Mouse (Mus musculus) midbrain, postnatal 0 days (tissue): ENCODE measurements around the gene Nkiras1. TPM values are rescaled to one million over a fixed set of nuclear protein-coding genes. Genes with fewer than 3 reads are reported as not detected.

ENCODE experiments used
- ATAC-seq: fragments of 200-750 bp; cut with Nextera tagmentation; 2 replicates; pipeline ENCODE4 v1.8.0; 2017; ENCODE audit warnings: moderate number of reproducible peaks, mild to moderate bottlenecking, moderate TSS enrichment, moderate library complexity; ENCODE audit not compliant: low FRiP score
- DNase-seq: peaks from one replicate; pipeline ENCODE4 v3.0.0-alpha.2; 2015; ENCODE audit warnings: low spot score
- H3K27ac ChIP-seq: fragments of 300-500 bp; sonication (generic); 2 replicates; pipeline ENCODE4 v1.5.1; 2014; ENCODE audit warnings: low read depth, mild to moderate bottlenecking, low read length, mixed read lengths
- H3K27me3 ChIP-seq: fragments of 300-500 bp; sonication (generic); 2 replicates; pipeline ENCODE4 v1.6.1; 2014; ENCODE audit warnings: low read length, control low read depth, mixed read lengths; ENCODE audit not compliant: insufficient read depth
- H3K36me3 ChIP-seq: fragments of 300-500 bp; sonication (generic); 2 replicates; pipeline ENCODE4 v1.6.1; 2014; ENCODE audit warnings: low read length, control low read depth, mixed read lengths; ENCODE audit not compliant: insufficient read depth
- H3K4me1 ChIP-seq: fragments of 300-500 bp; sonication (generic); 2 replicates; pipeline ENCODE4 v1.6.1; 2014; ENCODE audit warnings: mild to moderate bottlenecking, control low read depth, antibody characterized with exemption, low read length, mixed read lengths; ENCODE audit not compliant: insufficient read depth
- H3K4me2 ChIP-seq: fragments of 300-500 bp; sonication (generic); 2 replicates; pipeline ENCODE4 v1.6.1; 2014; ENCODE audit warnings: low read depth, mild to moderate bottlenecking, low read length, mixed read lengths; ENCODE audit not compliant: poor library complexity, severe bottlenecking
- H3K4me3 ChIP-seq: fragments of 300-500 bp; sonication (generic); 2 replicates; pipeline ENCODE4 v1.5.1; 2014; ENCODE audit warnings: low read depth, mild to moderate bottlenecking, low read length, moderate library complexity
- H3K9ac ChIP-seq: fragments of 300-500 bp; sonication (generic); replicated peaks from 2 replicates; pipeline ENCODE4 v1.6.1; 2014; ENCODE audit warnings: mild to moderate bottlenecking, low read length, moderate library complexity, mixed read lengths; ENCODE audit not compliant: poor library complexity, severe bottlenecking
- H3K9me3 ChIP-seq: fragments of 300-500 bp; sonication (generic); 2 replicates; pipeline ENCODE4 v1.6.1; 2016; ENCODE audit warnings: low read length, control low read depth
- CTCF ChIP-seq: IDR thresholded peaks from 2 replicates; pipeline ENCODE4 v1.5.1; 2016; ENCODE audit warnings: antibody characterized with exemption, mild to moderate bottlenecking
- WGBS: fragments of 180-500 bp; shearing (Covaris S2); extraction: QIAGEN DNeasy Blood & Tissue Kit; methylation state at CpG from one replicate; pipeline ENCODE4 v1.1.7; 2014; 5-methylcytosine and 5-hydroxymethylcytosine counted together
- polyA plus RNA-seq: library from polyadenylated mRNA; unstranded; fragments of >200 nt; fragmentation: Nextera tagmentation; extraction: Ambion mirVana; gene quantifications from 2 replicates; pipeline ENCODE4 v1.2.1, GENCODE M21; 2015
- total RNA-seq: library from RNA; depleted of rRNA; stranded (reverse); fragments of >200 nt; gene quantifications from 2 replicates; pipeline ENCODE4 v1.2.3, GENCODE M21; 2014

The Nkiras1 gene
- total and polyA plus RNA-seq, 2 experiments from 2014 or later: 24.4 to 61.2 TPM

DNA sequence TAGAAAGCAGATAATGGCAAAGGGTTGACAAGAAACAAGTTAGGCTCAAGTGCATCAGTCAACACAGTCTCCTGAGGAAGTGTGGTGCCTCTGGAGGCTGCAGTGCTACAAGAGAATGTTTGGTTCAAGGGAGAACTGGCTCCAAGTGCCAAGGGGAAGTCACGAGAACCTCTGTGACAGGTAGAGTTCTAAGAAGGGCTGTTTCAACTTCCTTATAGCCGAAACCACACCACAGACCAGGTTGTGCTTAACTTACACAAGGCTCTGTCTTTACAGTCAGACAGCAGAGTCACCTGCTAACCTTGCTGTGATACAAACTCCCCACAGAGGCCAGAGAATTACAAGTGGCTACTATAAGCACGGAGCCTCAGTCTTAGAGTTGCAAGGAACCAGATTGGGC lies 30.7 kb downstream of the Nkiras1 start:
- Histone ChIP-seq H3K4me3 (no peak overlapping the region), H3K27me3 (no peaks in the 10 kb centered on the region), H3K36me3 (0 out of 2 replicates have a peak, but pooled peaks cover 2% of the 10 kb centered on the region), H3K4me2 (no peak overlapping the region), H3K27ac (no peak overlapping the region), H3K9me3 (no peaks in the 10 kb centered on the region), H3K4me1 (no peaks in the 10 kb centered on the region), H3K9ac (no peak overlapping the region)
- WGBS: 83% methylated on average over 3 of the region's 3 CpGs
- DNase-seq (no peak), ATAC-seq (no peak)
- TF ChIP-seq CTCF: no peak

DNA sequence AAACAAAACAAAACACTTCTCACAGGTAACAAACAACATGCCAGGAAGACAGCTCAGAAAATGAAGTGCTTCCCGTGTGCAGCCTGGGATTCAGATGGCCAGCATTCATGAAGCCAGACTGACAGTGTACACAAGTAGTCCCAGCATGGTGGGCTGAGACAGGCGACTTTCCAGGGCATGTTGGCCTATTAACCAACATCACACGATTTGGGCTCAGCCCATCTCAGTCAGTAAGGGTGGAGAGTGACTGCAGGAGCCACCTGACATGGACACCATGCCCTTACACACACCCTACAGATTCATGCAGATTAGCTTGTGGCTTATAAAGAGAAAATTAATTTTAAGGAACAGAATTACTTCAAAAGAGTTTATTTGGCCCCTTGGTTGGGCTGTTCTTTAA lies 31.8 kb downstream of the Nkiras1 start:
- H3K27ac ChIP-seq: no peak overlapping the region

DNA sequence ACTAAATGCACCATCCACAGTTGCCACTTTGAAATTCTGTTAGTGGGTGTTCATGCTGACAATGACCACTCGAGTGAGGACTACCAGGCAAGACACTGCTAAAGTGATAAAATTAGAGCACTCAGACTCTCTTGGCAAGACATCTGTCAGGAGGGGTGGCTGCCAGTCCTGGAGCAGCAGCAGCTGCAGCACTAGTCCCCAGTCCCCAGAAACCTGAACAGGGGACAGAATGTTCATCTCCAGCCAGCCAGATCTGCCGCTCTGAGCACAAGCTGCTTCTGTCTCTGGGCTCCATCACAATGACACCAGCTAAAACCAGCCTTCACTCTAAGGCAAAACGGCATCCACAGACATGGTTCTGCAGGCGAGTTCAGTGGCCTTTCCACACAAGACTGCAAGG lies 32.3 kb downstream of the Nkiras1 start:
- Histone ChIP-seq H3K27me3 (no peaks in the 10 kb centered on the region), H3K9me3 (no peaks in the 10 kb centered on the region), H3K36me3 (0 out of 2 replicates have a peak, but pooled peaks cover 2% of the 10 kb centered on the region), H3K4me3 (no peak overlapping the region), H3K27ac (no peak overlapping the region), H3K4me2 (no peak overlapping the region), H3K9ac (no peak overlapping the region), H3K4me1 (no peaks in the 10 kb centered on the region)
- DNase-seq (peak; percentile 63), ATAC-seq (peak; percentile 58; the same call in 1 of the 2 replicates)
- WGBS: 66% methylated on average over 4 of the region's 4 CpGs
- no peak for TF ChIP-seq CTCF

More for the DNA sequence above, 31.8 kb downstream of the Nkiras1 start:
- Histone ChIP-seq H3K9ac (no peak overlapping the region), H3K4me3 (no peak overlapping the region), H3K36me3 (0 out of 2 replicates have a peak, but pooled peaks cover 2% of the 10 kb centered on the region), H3K9me3 (no peaks in the 10 kb centered on the region), H3K4me2 (no peak overlapping the region), H3K27me3 (no peaks in the 10 kb centered on the region), H3K4me1 (no peaks in the 10 kb centered on the region)
- no peak for DNase-seq
- no peak for ATAC-seq
- 87% methylated on average over 3 of the region's 3 CpGs for WGBS
- TF ChIP-seq CTCF: no peak

DNA sequence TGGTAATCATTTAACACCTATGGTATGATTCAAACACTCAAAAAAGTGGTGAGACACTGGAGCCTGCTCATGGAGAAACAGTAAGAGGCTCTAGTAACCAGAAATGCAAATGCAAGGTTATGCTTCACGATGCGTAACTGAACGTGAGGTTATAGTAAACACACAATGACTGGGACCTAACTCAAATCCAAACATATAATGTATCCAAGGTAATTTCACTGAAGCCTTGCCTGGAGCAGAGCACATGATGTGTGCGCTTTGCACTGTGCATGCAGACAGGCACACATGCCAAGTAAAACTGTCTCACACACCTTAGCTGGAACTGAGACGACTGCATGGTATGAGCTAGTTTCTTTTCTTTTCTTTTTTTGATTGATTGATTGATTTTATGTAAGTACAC lies 33.2 kb downstream of the Nkiras1 start:
- no peak overlapping the region for H3K4me3 ChIP-seq
- H3K36me3 ChIP-seq: no peaks in the 10 kb centered on the region
- TF ChIP-seq CTCF: no peak
- H3K4me1 ChIP-seq: no peaks in the 10 kb centered on the region
- no peak overlapping the region for H3K4me2 ChIP-seq
- no peak overlapping the region for H3K27ac ChIP-seq
- H3K27me3 ChIP-seq: no peaks in the 10 kb centered on the region
- 94% methylated on average over 5 of the region's 5 CpGs for WGBS
- no peak for DNase-seq
- H3K9ac ChIP-seq: no peak overlapping the region
- H3K9me3 ChIP-seq: no peaks in the 10 kb centered on the region
- ATAC-seq: no peak

DNA sequence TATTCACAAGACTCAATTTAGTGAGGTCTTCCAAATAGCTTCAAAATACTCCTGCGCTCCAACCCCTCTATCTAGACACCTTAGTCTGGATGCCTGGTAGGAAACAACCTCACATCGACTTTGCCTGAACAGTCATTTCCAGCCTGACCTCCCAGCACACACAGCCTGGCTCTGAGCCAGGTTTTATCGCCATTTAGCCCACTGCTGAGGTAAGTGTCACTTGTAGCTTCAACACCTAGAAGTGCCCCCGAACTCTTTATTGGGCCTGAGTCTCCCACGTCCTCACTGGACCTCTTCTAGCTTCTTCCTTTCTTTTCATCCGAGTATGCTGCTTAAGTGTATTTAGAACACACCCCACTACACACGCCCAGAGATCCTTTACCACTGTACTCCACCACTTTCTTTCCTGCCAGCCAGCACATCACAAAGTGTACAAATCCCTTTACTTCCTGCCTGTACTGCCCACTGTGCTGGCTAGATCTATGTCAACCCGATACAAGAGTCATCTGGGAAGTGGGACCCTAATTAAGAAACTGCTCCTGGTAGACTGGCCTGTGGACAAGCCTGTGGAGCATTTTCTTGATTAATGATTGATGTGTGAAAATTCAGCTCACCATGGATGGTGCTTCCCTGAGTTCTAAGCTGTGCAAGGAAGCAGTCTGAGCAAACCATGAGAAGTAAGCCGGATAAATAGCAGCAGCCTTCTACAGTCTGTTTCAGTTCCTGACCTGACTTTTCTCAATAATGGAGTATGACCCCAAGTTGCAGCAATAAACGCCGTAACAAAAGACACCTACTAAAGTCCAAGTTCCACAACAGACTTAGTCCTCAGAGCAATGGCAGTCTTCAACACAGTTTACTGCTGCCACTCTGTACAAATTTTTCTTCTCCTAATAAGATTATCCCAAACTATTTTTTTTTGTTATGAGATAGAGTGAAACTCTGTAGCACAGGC lies 46.8 kb downstream of the Nkiras1 start:
- Histone ChIP-seq H3K27ac (no peak overlapping the region), H3K36me3 (no peaks in the 10 kb centered on the region), H3K4me1 (no peaks in the 10 kb centered on the region), H3K4me3 (no peak overlapping the region), H3K9ac (no peak overlapping the region), H3K4me2 (no peak overlapping the region), H3K9me3 (no peaks in the 10 kb centered on the region), H3K27me3 (no peaks in the 10 kb centered on the region)
- no peak for DNase-seq
- 83% methylated on average over 11 of the region's 11 CpGs for WGBS
- no peak for TF ChIP-seq CTCF
- ATAC-seq: no peak
